Comparison of ENCODE assay signal across 18 mouse cellular contexts in genomic region chr5:26911965-26912364, GRCm38 (mm10).
DNase-seq lines count a peak whose midpoint lies in the region; TF ChIP-seq lines count a peak whose summit lies in the region.
"Had no signal": no experiment of that assay in that cellular context is flagged by ENCODE, and none has a peak within 500 bp of the region (broad histone marks: within the 10 kb centered on the region; RNA-seq: fewer than 3 reads in every experiment).

No protein-coding gene starts in this region.

- peaks cover 0 to 7% of the 10 kb centered on the region in 2 experiments; a peak in 1 of 4 replicates for H3K4me1 ChIP-seq in ES-E14 (ENCODE audit: control insufficient read depth in 2 of 2, insufficient read depth in 2 of 2, low read length in 2 of 2, poor library complexity in 1 of 2)
- H3K4me1 ChIP-seq: embryonic facial prominence, embryonic 13.5 days; embryonic facial prominence, embryonic 15.5 days; forebrain, embryonic 12.5 days had no signal

- H3K9me3 ChIP-seq in ES-E14 (ENCODE audit: control insufficient read depth, insufficient read depth, low read depth, low read length), result no peaks in the 10 kb centered on the region
- H3K9me3 ChIP-seq: embryonic facial prominence, embryonic 13.5 days; embryonic facial prominence, embryonic 15.5 days; forebrain, embryonic 10.5 days; forebrain, embryonic 12.5 days had no signal

- H3K27ac ChIP-seq in ES-E14 (ENCODE audit: insufficient read depth, low read depth, low read length, poor library complexity, severe bottlenecking), result 0 out of 2 replicates have a peak overlapping the region, but pooled peaks have one; percentile 34
- H3K27ac ChIP-seq: embryonic facial prominence, embryonic 13.5 days; embryonic facial prominence, embryonic 15.5 days; forebrain, embryonic 10.5 days; forebrain, embryonic 12.5 days had no signal

- DNase-seq in cerebellum, adult 9-10 months, result peak; percentile 43
- no peak for DNase-seq in cerebellum, adult 11-12 months
- peak; percentile 46 to 48 for DNase-seq in cerebellum, postnatal 10 days
- DNase-seq in cerebellum, postnatal 4 days (ENCODE audit: low spot score in 2 of 2), result no peak
- DNase-seq in left cerebral cortex, postnatal 4 days, result peak; percentile 32
- DNase-seq in left cerebral cortex, postnatal 14 days (ENCODE audit: low spot score in 2 of 2), result no peak
- DNase-seq in ES-E14 (ENCODE audit: low read depth, low spot score), result no peak
- DNase-seq: adrenal gland, adult 2 months; adrenal gland, postnatal 10 days; adrenal gland, postnatal 25 days; B cell, adult 2 months; cerebellum, adult 8-10 months; embryo, embryonic 11 days had no signal

- H3K4me3 ChIP-seq in ES-E14 (ENCODE audit: insufficient read depth in 1 of 2, low read depth in 1 of 2, low read length in 2 of 2, poor library complexity in 1 of 2, severe bottlenecking in 1 of 2), result no peak overlapping the region
- H3K4me3 ChIP-seq: embryonic facial prominence, embryonic 13.5 days; embryonic facial prominence, embryonic 15.5 days; erythroblast, embryonic 14.5 days; forebrain, embryonic 10.5 days; forebrain, embryonic 12.5 days had no signal

- in situ Hi-C loops in ES-E14 (cut with MboI; ENCODE audit: low sequenced_read_pairs in 2 of 2, unreplicated experiment in 2 of 2), result no loop called here

- no peaks in the 10 kb centered on the region for H3K36me3 ChIP-seq in ES-E14 (ENCODE audit: control insufficient read depth, insufficient read depth, low read length, poor library complexity, severe bottlenecking)
- H3K36me3 ChIP-seq: embryonic facial prominence, embryonic 13.5 days; embryonic facial prominence, embryonic 15.5 days; forebrain, embryonic 10.5 days; forebrain, embryonic 12.5 days had no signal

- intact Hi-C loops in left cerebral cortex, postnatal 4 days (cut with DNase I), result no loop called here
- intact Hi-C loops in left cerebral cortex, postnatal 14 days (cut with DNase I), result no loop called here

- H3K9ac ChIP-seq in ES-E14 (ENCODE audit: insufficient read depth, low read depth, low read length, poor library complexity, severe bottlenecking), result no peak overlapping the region
- H3K9ac ChIP-seq: embryonic facial prominence, embryonic 13.5 days; embryonic facial prominence, embryonic 15.5 days; forebrain, embryonic 12.5 days had no signal

TF ChIP-seq in ES-E14, 5 proteins besides CTCF, POLR2A, EP300 and RAD21:
- no peak for TF ChIP-seq HCFC1 (IDR thresholded peaks at IDR 0.05; ENCODE audit: borderline replicate concordance, insufficient read depth, low read length)
- no peak for TF ChIP-seq ZNF384 (IDR thresholded peaks at IDR 0.05; ENCODE audit: low read depth, low read length)
- TF ChIP-seq CHD2 (IDR thresholded peaks at IDR 0.05; ENCODE audit: low read depth, low read length), result no peak
- TF ChIP-seq MAFK (IDR thresholded peaks at IDR 0.05; ENCODE audit: insufficient read depth, low read depth, low read length), result no peak
- TF ChIP-seq ZC3H11A (IDR thresholded peaks at IDR 0.05; ENCODE audit: borderline replicate concordance, low read depth, low read length), result no peak
TF ChIP-seq in ES-E14: peak in this region for 0.

Comparison
In these comparisons a context has a peak if more than half of its experiments do, and no peak if none do; other contexts are left out.
1. DNase-seq: peak in cerebellum, adult 9-10 months (single experiment), cerebellum, postnatal 10 days (2 of 2) and left cerebral cortex, postnatal 4 days (single experiment); none in cerebellum, adult 11-12 months (single experiment), cerebellum, postnatal 4 days (0 of 2), left cerebral cortex, postnatal 14 days (0 of 2) and ES-E14 (single experiment).